Mouse (Mus musculus) ES-E14 (cell line): ENCODE data around the gene Gm49601. TPM values are rescaled to one million over a fixed set of nuclear protein-coding genes. Genes with fewer than 3 reads are reported as not detected.

ENCODE experiments used
- DNase-seq: peaks from one replicate; pipeline ENCODE4 v3.0.0-alpha.2; 2013; ENCODE audit warnings: low read depth, low spot score
- H3K27ac ChIP-seq: 2 replicates; pipeline ENCODE4 v1.5.1; 2012; ENCODE audit warnings: low read depth, mild to moderate bottlenecking, low read length, moderate library complexity, mixed read lengths; ENCODE audit not compliant: poor library complexity, insufficient read depth, severe bottlenecking
- H3K36me3 ChIP-seq: 2 replicates; pipeline ENCODE4 v1.6.1; 2012; ENCODE audit warnings: mild to moderate bottlenecking, low read length, moderate library complexity, mixed read lengths; ENCODE audit not compliant: control insufficient read depth, poor library complexity, insufficient read depth, severe bottlenecking
- H3K4me1 ChIP-seq, 2 experiments: fragments of 150-350 bp in 1 of 2; sonication (generic) in 1 of 2; 2 replicates each; pipeline ENCODE4 v1.6.1; 2012; ENCODE audit warnings: low read length in 2 of 2, mild to moderate bottlenecking in 1 of 2, mixed read lengths in 1 of 2; ENCODE audit not compliant: control insufficient read depth in 2 of 2, insufficient read depth in 2 of 2, poor library complexity in 1 of 2
- H3K4me3 ChIP-seq, 2 experiments: fragments of 150-350 bp in 1 of 2; sonication (generic) in 1 of 2; 2 replicates each; pipeline ENCODE4 v1.5.1; 2012; ENCODE audit warnings: low read length in 2 of 2, low read depth in 1 of 2, mild to moderate bottlenecking in 1 of 2, mixed read lengths in 1 of 2; ENCODE audit not compliant: insufficient read depth in 1 of 2, poor library complexity in 1 of 2, severe bottlenecking in 1 of 2
- H3K9ac ChIP-seq: 2 replicates; pipeline ENCODE4 v1.6.1; 2012; ENCODE audit warnings: low read depth, mild to moderate bottlenecking, low read length, mixed read lengths; ENCODE audit not compliant: poor library complexity, insufficient read depth, severe bottlenecking
- H3K9me3 ChIP-seq: fragments of 150-350 bp; sonication (generic); 2 replicates; pipeline ENCODE4 v1.6.1; 2012; ENCODE audit warnings: low read depth, mild to moderate bottlenecking, low read length; ENCODE audit not compliant: control insufficient read depth, insufficient read depth
- CHD2 ChIP-seq: IDR thresholded peaks from 2 replicates; pipeline ENCODE4 v1.6.1; 2014; ENCODE audit warnings: mild to moderate bottlenecking, low read depth, low read length, inconsistent platforms
- HCFC1 ChIP-seq: IDR thresholded peaks from 2 replicates; pipeline ENCODE4 v1.6.1; 2012; ENCODE audit warnings: low read length, inconsistent platforms, borderline replicate concordance; ENCODE audit not compliant: insufficient read depth
- MAFK ChIP-seq: IDR thresholded peaks from 2 replicates; pipeline ENCODE4 v1.6.1; 2014; ENCODE audit warnings: mild to moderate bottlenecking, low read depth, low read length, inconsistent platforms; ENCODE audit not compliant: insufficient read depth
- ZC3H11A ChIP-seq: IDR thresholded peaks from 2 replicates; pipeline ENCODE4 v1.6.1; 2012; ENCODE audit warnings: low read depth, mild to moderate bottlenecking, inconsistent platforms, low read length, borderline replicate concordance
- ZNF384 ChIP-seq: IDR thresholded peaks from 2 replicates; pipeline ENCODE4 v1.6.1; 2012; ENCODE audit warnings: low read depth, low read length, inconsistent platforms
- in situ Hi-C, 2 experiments: fragments of 600-800 bp; cut with MboI; formaldehyde crosslinking; loops; one replicate each; pipeline ENCODE4 v1.15.1; 2025; ENCODE audit warnings: low sequenced_read_pairs in 2 of 2, inconsistent platforms in 1 of 2; ENCODE audit not compliant: unreplicated experiment in 2 of 2
- total RNA-seq: library from RNA; depleted of rRNA; stranded (reverse); fragments of 300-350 nt; gene quantifications from 2 replicates; pipeline ENCODE4 v1.2.3, GENCODE M21; 2012

Gm49601 gene
- total RNA-seq, 1 experiment: 1.7 TPM

- TF ChIP-seq HCFC1 (no peak), MAFK (no peak), ZC3H11A (no peak), CHD2 (no peak), ZNF384 (no peak)
- H3K27ac ChIP-seq: peak overlapping the region; percentile 7; the same call in 1 of the 2 replicates
- in situ Hi-C loops: no loop called here
- H3K9ac ChIP-seq: no peak overlapping the region
- H3K4me1 ChIP-seq: peaks cover 0 to 4% of the 10 kb centered on the region in 2 experiments; a peak in 1 of 4 replicates
- no peaks in the 10 kb centered on the region for H3K36me3 ChIP-seq
- no peak for DNase-seq
- H3K4me3 ChIP-seq: no peak overlapping the region
- H3K9me3 ChIP-seq: no peaks in the 10 kb centered on the region
Measured at GRCm38 (mm10) chr16:18655372-18656098, 29.3 kb upstream of the Gm49601 start.

- DNase-seq: no peak
- TF ChIP-seq ZNF384 (no peak), CHD2 (no peak), MAFK (no peak), HCFC1 (no peak), ZC3H11A (no peak)
- no peak overlapping the region for H3K9ac ChIP-seq
- no peak overlapping the region for H3K4me3 ChIP-seq
- no peak overlapping the region for H3K27ac ChIP-seq
- in situ Hi-C loops: no loop called here
- no peaks in the 10 kb centered on the region for H3K36me3 ChIP-seq
- peaks cover 0 to 4% of the 10 kb centered on the region in 2 experiments; a peak in 1 of 4 replicates for H3K4me1 ChIP-seq
- H3K9me3 ChIP-seq: no peaks in the 10 kb centered on the region
Measured at GRCm38 (mm10) chr16:18653290-18654160, 27.3 kb upstream of the Gm49601 start.

- no peaks in the 10 kb centered on the region for H3K9me3 ChIP-seq
- in situ Hi-C loops: no loop called here
- no peak for TF ChIP-seq HCFC1
Measured at GRCm38 (mm10) chr16:18649126-18649525, 22.9 kb upstream of the Gm49601 start.

GRCm38 (mm10) chr16:18645329-18645728 is 19.1 kb upstream of the Gm49601 start:
- in situ Hi-C loops: no loop called here
- H3K4me1 ChIP-seq: peaks cover 0 to 5% of the 10 kb centered on the region in 2 experiments; a peak in 1 of 4 replicates

More at GRCm38 (mm10) chr16:18649126-18649525, 22.9 kb upstream of the Gm49601 start:
- H3K36me3 ChIP-seq: no peaks in the 10 kb centered on the region
- H3K4me3 ChIP-seq: no peak overlapping the region
- peaks cover 0 to 5% of the 10 kb centered on the region in 2 experiments; a peak in 1 of 4 replicates for H3K4me1 ChIP-seq
- no peak overlapping the region for H3K27ac ChIP-seq
- DNase-seq: no peak
- no peak overlapping the region for H3K9ac ChIP-seq

More at GRCm38 (mm10) chr16:18645329-18645728, 19.1 kb upstream of the Gm49601 start:
- Histone ChIP-seq H3K4me3 (no peak overlapping the region), H3K9me3 (no peaks in the 10 kb centered on the region), H3K27ac (no peak overlapping the region), H3K9ac (no peak overlapping the region), H3K36me3 (no peaks in the 10 kb centered on the region)
- TF ChIP-seq HCFC1: no peak
- TF ChIP-seq CHD2: no peak
- TF ChIP-seq MAFK: no peak
- TF ChIP-seq ZC3H11A: no peak
- no peak for TF ChIP-seq ZNF384
- DNase-seq: no peak
